Mouse (Mus musculus): ENCODE results near the gene Slc35b1. TPM values are rescaled to one million over a fixed set of nuclear protein-coding genes. Genes with fewer than 3 reads are reported as not detected.
A peak's percentile ranks its signal among the peaks of the same experiment; 100 is the strongest.

Slc35b1 gene
- polyA plus RNA-seq, 1 experiment from 2014 or later = 40.1 TPM

DNA sequence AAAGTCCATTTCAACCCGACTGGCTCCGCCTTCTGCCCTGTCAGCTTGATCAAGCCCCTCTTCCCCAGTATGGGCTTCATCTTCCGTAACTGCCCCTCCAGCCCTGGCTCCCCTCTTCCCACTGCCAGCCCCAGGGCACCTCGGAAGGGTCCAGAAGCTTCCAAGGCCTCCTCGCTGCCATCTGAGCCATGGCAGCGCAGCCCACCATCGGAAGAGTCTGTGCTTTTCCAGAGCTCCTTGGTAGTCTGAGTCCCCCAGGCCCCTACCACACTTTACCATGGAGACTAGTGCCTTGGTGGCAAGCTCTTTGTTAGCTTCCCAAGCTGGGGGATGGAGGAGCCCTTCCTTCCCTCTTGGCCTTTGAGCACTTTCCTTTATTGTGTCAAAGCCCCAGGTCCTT, 3.8 kb upstream of the Slc35b1 start:
- ATAC-seq = no peak
- TF ChIP-seq EP300 (IDR thresholded peaks at IDR 0.05; ENCODE audit: low read depth) = no peak
- no peak for TF ChIP-seq CTCF (IDR thresholded peaks at IDR 0.05; ENCODE audit: low read depth)
- peaks cover 64% of the 10 kb centered on the region for H3K36me3 ChIP-seq (replicated peaks; ENCODE audit: insufficient read depth, low read length)

GRCm38 (mm10) chr11:95381146-95381545, 3.3 kb upstream of the Slc35b1 start:
- WGBS (ENCODE audit: insufficient replicate concordance) = 97% methylated on average over 1 of the region's 1 CpGs

More for the DNA sequence above, 3.8 kb upstream of the Slc35b1 start:
- no peak for DNase-seq
- H3K9ac ChIP-seq (replicated peaks) = no peak overlapping the region
- H3K4me2 ChIP-seq (ENCODE audit: low read depth, low read length) = no peak overlapping the region
- H3K27me3 ChIP-seq (ENCODE audit: insufficient read depth, low read length) = no peaks in the 10 kb centered on the region
- H3K4me1 ChIP-seq (ENCODE audit: insufficient read depth) = peaks cover 7% of the 10 kb centered on the region
- no peak overlapping the region for H3K4me3 ChIP-seq (ENCODE audit: low read depth, low read length)
- H3K27ac ChIP-seq (ENCODE audit: low read depth) = no peak overlapping the region
- WGBS (ENCODE audit: insufficient replicate concordance) = 94% methylated on average over 7 of the region's 7 CpGs
- H3K9me3 ChIP-seq (ENCODE audit: low read length) = no peaks in the 10 kb centered on the region

DNA sequence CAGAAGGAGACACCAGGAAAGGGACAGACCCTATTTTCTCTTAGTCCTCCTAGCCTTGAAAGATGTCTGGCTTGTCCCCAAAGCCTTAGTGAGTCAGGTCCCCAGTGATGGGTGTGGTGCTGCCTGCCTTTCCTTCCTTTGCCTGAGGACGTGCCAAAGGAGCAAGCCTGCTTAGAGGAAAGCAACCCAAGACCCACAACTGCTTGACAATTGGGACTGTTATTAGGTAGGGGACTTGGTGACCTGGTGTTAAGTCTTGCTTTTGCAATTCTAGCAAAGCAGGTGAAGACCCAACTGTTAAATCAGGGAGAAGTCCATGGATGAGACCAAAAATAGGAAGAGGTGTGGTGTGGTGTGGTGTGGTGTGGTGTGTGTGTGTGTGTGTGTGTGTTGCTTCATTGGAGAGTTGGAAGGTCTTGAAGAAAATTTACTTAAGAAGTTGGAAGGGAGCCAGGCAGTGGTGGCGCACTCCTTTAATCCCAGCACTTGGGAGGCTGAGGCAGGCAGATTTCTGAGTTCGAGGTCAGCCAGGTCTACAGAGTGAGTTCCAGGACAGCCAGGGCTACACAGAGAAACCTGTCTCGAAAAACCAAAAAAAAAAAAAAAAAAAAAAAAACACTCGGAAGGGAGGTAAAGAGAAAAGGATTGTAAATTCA, 1.0 kb upstream of the Slc35b1 start:
- no peak for ATAC-seq
- Histone ChIP-seq H3K4me2 (ENCODE audit: low read depth, low read length) (peak overlapping the region; percentile 69; the same call in 1 of the 2 replicates), H3K36me3 (replicated peaks; ENCODE audit: insufficient read depth, low read length) (peaks cover 49% of the 10 kb centered on the region), H3K4me1 (ENCODE audit: insufficient read depth) (peaks cover 15% of the 10 kb centered on the region), H3K27ac (ENCODE audit: low read depth) (peak overlapping the region; percentile 79), H3K4me3 (ENCODE audit: low read depth, low read length) (no peak overlapping the region), H3K9me3 (ENCODE audit: low read length) (no peaks in the 10 kb centered on the region), H3K9ac (replicated peaks) (no peak overlapping the region), H3K27me3 (ENCODE audit: insufficient read depth, low read length) (no peaks in the 10 kb centered on the region)
- TF ChIP-seq CTCF (IDR thresholded peaks at IDR 0.05; ENCODE audit: low read depth) = no peak
- no peak for TF ChIP-seq EP300 (IDR thresholded peaks at IDR 0.05; ENCODE audit: low read depth)
- DNase-seq = peak; percentile 15
- 86% methylated on average over 5 of the region's 5 CpGs for WGBS (ENCODE audit: insufficient replicate concordance)

More at GRCm38 (mm10) chr11:95381146-95381545, 3.3 kb upstream of the Slc35b1 start:
- Histone ChIP-seq H3K4me1 (ENCODE audit: insufficient read depth) (peaks cover 10% of the 10 kb centered on the region), H3K9me3 (ENCODE audit: low read length) (no peaks in the 10 kb centered on the region), H3K4me3 (ENCODE audit: low read depth, low read length) (no peak overlapping the region), H3K9ac (replicated peaks) (no peak overlapping the region), H3K4me2 (ENCODE audit: low read depth, low read length) (no peak overlapping the region), H3K27me3 (ENCODE audit: insufficient read depth, low read length) (no peaks in the 10 kb centered on the region), H3K27ac (ENCODE audit: low read depth) (no peak overlapping the region), H3K36me3 (replicated peaks; ENCODE audit: insufficient read depth, low read length) (peaks cover 60% of the 10 kb centered on the region)
- DNase-seq (no peak), ATAC-seq (no peak)
- TF ChIP-seq EP300 (IDR thresholded peaks at IDR 0.05; ENCODE audit: low read depth) = no peak
- no peak for TF ChIP-seq CTCF (IDR thresholded peaks at IDR 0.05; ENCODE audit: low read depth)

- Histone ChIP-seq H3K27me3 (ENCODE audit: insufficient read depth, low read length) (no peaks in the 10 kb centered on the region), H3K27ac (ENCODE audit: low read depth) (peak overlapping the region; percentile 79), H3K4me3 (ENCODE audit: low read depth, low read length) (peak overlapping the region; percentile 74), H3K36me3 (replicated peaks; ENCODE audit: insufficient read depth, low read length) (peaks cover 49% of the 10 kb centered on the region), H3K4me2 (ENCODE audit: low read depth, low read length) (peak overlapping the region; percentile 69), H3K4me1 (ENCODE audit: insufficient read depth) (peaks cover 15% of the 10 kb centered on the region), H3K9me3 (ENCODE audit: low read length) (no peaks in the 10 kb centered on the region), H3K9ac (replicated peaks) (peak overlapping the region; percentile 83; the same call in 1 of the 2 replicates)
- ATAC-seq (no peak), DNase-seq (no peak)
- 37% methylated on average over 9 of the region's 9 CpGs for WGBS (ENCODE audit: insufficient replicate concordance)
- TF ChIP-seq EP300 (IDR thresholded peaks at IDR 0.05; ENCODE audit: low read depth) (no peak), CTCF (IDR thresholded peaks at IDR 0.05; ENCODE audit: low read depth) (no peak)
These were observed 531 bp upstream of the Slc35b1 start for GRCm38 (mm10) chr11:95384004-95384318.

DNA sequence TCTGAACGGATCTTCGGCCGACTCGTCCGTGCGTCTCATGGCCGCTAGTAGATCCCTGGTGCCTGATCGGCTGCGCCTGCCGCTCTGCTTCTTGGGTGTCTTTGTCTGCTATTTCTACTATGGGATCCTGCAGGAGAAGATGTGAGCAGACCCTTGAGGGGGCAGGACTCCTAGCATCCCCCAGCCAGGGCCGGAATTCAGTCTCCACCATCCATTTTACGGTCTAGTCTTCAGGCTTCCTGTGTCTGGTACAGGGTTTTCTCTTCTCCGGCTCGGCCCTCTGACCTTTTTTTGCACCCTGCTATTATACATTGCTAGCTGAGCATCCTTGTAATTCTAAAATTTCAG, 455 bp downstream of the Slc35b1 start:
- Histone ChIP-seq H3K9me3 (ENCODE audit: low read length) (no peaks in the 10 kb centered on the region), H3K4me2 (ENCODE audit: low read depth, low read length) (peak overlapping the region; percentile 69), H3K4me1 (ENCODE audit: insufficient read depth) (peaks cover 15% of the 10 kb centered on the region), H3K27me3 (ENCODE audit: insufficient read depth, low read length) (no peaks in the 10 kb centered on the region), H3K4me3 (ENCODE audit: low read depth, low read length) (peak overlapping the region; percentile 74), H3K27ac (ENCODE audit: low read depth) (peak overlapping the region; percentile 79), H3K36me3 (replicated peaks; ENCODE audit: insufficient read depth, low read length) (peaks cover 48% of the 10 kb centered on the region), H3K9ac (replicated peaks) (peak overlapping the region; percentile 83)
- DNase-seq = no peak
- WGBS (ENCODE audit: insufficient replicate concordance) = 0% methylated on average over 14 of the region's 14 CpGs
- ATAC-seq = peak; percentile 3
- TF ChIP-seq CTCF (IDR thresholded peaks at IDR 0.05; ENCODE audit: low read depth) = 0 out of 2 replicates have a peak, but pooled peaks have one; percentile 6
- TF ChIP-seq EP300 (IDR thresholded peaks at IDR 0.05; ENCODE audit: low read depth) = no peak

GRCm38 (mm10) chr11:95387354-95387753, 2.9 kb downstream of the Slc35b1 start:
- peaks cover 40% of the 10 kb centered on the region for H3K36me3 ChIP-seq (replicated peaks; ENCODE audit: insufficient read depth, low read length)
- no peak overlapping the region for H3K4me2 ChIP-seq (ENCODE audit: low read depth, low read length)
- DNase-seq = no peak
- H3K9me3 ChIP-seq (ENCODE audit: low read length) = no peaks in the 10 kb centered on the region
- H3K4me1 ChIP-seq (ENCODE audit: insufficient read depth) = peaks cover 15% of the 10 kb centered on the region
- H3K4me3 ChIP-seq (ENCODE audit: low read depth, low read length) = no peak overlapping the region
- 64% methylated on average over 7 of the region's 7 CpGs for WGBS (ENCODE audit: insufficient replicate concordance)
- H3K9ac ChIP-seq (replicated peaks) = no peak overlapping the region
- H3K27me3 ChIP-seq (ENCODE audit: insufficient read depth, low read length) = no peaks in the 10 kb centered on the region
- TF ChIP-seq CTCF (IDR thresholded peaks at IDR 0.05; ENCODE audit: low read depth) (no peak), EP300 (IDR thresholded peaks at IDR 0.05; ENCODE audit: low read depth) (no peak)
- no peak for ATAC-seq
- H3K27ac ChIP-seq (ENCODE audit: low read depth) = no peak overlapping the region

Data from liver, postnatal 0 days (tissue).